Mouse (Mus musculus) right cerebral cortex, adult 18-20 months (tissue): ENCODE data around the gene Fen1.

Source experiments
- DNase-seq: peaks from one replicate; pipeline ENCODE4 v3.0.0; 2022; ENCODE audit warnings: mixed read lengths

Fen1 gene

DNA sequence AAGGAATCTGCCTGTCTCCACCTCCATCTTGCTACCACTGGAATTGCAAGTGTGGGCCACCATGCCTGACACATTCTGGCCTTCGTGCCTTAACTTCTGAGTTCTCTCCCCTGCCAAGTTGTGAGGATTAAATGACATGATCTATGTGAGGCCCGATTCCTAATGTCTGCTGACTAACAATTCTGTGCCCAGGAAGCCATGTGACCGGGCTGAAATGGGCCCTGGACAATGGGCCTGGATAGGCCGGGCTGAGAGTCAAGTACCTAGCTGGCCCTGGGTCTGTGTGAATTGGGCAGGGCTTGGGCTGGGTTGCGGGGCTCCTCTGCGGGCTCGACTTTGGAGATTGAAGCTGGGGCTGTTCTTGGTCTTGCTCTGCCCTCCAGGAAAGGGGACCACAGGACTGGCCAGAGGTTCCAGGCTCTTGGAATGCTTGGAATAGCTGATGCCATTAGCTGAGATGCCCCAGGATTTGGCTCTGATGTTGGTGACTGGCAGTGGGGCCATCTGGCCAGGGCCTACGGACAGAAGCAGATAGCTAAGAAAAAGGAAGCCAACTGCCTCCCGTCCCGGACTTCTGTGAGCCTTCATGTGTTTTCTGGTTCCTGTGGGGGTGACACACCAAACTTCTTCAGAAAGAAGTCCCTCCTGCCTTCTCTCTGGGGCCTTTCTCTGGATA, 10.0 kb upstream of the Fen1 start:
- no peak for DNase-seq

DNA sequence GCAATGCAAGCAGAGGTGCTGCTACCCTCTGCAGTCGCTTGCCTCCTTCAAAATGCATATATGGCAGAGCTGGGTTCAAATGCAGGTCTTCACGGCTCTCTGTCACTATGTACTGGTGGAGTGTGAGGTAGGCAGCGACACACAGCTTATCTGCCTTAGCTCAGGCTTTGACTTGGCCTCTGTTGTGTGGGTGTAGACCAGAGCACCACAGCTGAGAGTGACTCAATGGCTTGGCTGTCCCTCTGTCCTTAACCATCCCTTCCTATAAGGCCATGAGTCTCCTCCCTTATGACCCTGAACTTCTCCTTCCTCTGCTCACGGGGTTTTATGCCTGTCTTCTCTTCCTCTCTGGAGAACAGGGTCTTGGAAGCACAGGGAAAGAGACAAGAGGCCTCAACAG, 6.9 kb upstream of the Fen1 start:
- no peak for DNase-seq

DNA sequence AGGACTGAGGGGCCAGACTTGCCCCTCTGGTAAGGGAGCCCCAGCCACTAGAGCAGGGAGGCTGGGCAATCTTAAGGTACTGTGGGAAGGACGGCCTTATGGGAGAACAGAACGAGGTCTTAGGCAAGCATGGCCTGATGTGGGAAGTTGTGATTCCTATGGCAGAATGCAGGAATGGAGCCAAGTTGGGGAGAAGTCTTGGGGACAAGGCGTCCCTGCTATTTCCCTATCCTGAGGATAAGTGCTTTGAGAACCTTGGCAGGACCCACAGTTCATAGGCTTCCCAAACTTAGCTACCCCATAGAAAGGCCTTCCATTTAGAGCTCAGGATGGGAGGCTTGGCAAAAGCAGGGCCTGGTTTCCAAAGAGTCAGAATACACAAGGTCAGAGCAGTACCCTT, 4.9 kb upstream of the Fen1 start:
- DNase-seq = no peak

DNA sequence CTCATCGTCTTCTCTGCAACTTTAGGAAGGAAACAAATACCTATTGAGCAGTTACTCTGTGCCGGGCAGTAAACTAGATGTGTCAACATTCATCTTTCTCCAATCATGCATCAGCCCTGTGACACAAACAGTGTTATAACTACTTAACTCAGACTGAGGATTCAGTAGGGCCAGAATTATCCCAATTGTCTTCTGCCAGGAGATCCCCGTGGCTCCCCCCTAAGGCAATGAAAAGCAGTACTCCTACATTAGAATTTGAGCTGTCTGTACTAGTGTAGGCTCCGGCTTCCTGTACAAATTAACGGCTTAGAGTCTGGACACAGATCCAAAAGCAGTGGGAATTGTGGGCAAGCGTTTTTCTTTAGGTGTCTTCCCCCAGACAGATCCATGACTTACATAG, 1.1 kb upstream of the Fen1 start:
- DNase-seq = no peak

DNA sequence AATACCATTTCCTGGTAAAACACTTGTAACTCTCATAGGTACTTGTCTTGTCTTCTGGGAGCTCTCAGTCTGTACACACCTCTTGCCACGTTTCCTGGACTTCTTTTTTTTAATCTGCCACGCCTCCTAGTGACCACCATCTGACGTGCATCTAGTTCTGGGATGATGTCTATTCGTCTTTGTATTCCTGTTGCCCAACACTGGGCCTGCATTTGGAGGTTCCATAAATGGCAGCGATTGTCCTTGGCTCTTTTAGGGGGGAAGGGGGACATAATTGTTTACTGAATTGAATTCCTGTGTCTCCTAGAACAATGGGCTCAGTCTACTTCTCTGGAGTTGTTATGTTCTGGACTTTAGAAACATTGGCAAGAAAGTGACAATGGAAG, 640 bp upstream of the Fen1 start:
- DNase-seq = peak; percentile 57

DNA sequence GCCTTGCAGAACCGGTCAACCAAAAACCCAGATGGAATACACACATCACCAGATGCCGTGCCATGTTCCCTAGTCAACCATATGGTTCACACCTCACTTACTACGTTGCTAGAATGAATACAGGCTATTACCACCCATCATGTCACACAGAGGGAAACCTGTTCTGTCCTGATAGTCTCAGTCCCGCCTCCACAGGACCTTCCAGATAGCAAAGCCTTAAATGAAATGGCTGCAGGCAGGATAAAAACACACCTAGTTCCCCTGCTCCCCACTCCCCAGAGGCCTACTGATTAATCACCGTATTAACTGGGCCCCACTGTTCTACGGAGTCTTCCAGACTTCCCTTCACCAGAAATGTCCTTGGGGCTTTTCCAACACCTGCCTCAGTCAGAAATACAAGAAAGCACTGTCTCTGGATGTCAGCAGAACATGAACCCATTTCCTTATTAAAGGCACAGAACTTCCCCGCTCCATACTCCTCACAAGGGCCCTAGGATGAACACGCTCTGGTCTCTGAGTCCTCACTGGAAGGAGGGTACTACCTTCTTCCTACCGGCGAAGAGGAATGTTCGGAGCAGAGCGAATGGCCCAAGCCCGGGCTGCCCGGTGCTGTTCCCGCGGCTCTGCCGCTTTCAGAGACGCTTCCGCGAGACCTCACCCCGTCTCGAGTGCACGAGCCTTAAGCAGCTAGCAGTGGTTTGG, 672 bp downstream of the Fen1 start:
- DNase-seq = no peak

DNA sequence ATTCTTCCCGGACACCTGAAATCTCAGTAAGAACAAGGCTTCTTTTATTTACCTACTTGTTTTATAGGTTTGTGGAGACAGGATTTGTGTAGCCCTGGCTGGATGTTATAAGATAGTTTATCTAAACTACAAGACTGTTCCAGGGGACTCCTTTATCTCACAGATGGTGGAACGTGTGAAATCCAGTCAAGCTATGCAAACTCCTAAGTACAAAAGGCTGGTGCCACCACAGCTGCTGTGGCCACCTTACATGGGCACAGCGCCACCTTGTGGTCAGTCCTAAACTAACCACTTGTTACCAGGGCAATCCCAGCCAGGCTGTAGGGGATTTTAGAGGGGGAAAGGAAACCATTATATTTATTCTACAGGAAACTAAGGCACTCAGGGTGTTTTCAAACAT, 5.2 kb downstream of the Fen1 start:
- DNase-seq = peak; percentile 76

DNA sequence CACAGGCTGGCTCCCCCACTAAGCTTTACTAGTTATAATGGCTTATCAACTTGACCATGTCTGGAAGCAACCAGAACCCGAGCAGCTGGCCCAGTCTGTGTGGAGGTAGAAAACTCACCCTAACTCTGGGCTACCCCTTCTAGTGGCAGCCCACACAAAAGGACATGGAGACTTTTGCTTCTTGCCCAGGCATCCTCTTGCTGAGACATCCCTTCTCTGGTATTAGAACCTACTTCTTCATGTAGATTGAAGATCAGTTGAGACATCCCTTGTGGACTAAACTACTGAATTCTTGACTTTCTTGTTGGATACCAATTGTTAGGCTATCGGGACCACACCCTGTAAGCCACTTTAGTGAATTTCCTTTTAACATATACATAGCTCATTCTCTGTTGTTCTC, 5.7 kb downstream of the Fen1 start:
- no peak for DNase-seq

DNA sequence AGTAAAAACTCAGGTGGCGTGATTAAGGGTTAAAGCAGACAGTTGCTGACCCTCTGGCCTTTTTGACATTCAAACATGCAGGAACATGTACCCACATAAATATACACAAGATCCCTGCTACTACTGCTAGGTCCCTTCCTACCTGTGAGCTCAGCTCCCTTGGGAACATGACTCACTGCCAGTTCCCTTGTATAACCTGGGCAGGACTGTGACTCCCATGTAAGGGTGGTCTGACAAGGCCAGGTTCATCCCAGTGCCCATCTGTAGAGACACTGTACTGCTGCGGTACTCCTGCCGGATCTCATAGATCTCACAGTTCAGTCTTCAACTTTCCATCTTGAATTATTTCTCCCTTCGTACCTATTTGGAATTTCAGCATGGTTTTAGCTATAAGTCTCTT, 6.8 kb downstream of the Fen1 start:
- DNase-seq = no peak

DNA sequence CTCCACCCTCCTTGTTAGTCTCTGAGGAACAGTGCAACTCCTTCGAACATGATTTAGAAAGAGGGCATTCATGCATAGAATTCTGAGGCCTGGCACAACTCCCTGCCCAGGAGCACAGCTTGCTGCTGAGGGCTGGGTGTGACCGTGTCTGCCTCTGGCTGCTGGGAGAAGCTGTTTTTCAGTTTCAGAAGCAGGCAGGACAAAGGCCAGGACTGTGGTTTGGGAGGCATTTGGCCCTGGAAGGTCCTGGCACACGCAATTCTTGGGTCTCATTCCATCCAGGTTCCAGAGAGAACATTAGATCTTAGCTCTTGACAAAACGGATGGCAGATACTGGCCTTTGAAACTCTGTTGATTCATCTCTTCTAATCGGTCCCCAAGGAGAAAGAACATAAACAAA, 8.7 kb downstream of the Fen1 start:
- DNase-seq = no peak

DNA sequence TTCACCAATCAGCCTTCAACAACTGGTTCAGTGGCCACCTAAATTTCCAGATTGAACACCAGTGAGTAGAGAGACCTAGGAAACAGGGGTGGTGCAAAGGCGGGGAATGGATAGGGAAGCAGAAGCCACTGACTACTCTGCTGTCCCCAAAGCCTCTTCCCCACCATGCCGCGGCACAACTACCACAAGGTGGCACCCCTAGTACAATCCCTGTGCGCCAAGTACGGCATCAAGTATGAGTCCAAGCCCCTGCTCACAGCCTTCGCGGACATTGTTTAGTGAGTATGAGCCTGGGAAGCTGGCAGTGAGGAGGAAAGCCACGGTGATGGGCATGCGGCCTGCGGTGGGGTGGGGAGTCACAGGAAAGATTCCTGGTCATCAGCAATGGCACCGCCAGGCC, 9.6 kb downstream of the Fen1 start:
- DNase-seq = no peak

DNA sequence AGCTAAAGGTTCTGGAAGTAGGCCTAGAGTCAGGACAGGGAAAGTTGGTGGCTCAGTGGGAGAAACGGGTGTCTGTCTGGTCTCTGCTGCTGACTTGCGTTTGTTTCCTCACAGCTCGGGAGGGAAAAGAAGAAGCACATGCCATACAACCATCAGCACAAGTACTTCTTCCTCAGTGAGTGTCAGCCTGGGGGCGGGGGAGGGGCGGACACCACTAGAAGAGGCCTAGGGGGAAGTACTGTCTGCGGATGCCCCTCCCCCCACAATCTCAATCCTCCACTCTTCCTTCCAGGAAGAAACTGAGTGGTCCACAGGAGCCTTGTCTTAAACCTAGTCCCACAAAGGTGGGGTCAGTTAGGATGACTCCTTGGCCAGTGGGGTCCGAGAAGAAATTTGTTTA, 12.6 kb downstream of the Fen1 start:
- DNase-seq = no peak

DNA sequence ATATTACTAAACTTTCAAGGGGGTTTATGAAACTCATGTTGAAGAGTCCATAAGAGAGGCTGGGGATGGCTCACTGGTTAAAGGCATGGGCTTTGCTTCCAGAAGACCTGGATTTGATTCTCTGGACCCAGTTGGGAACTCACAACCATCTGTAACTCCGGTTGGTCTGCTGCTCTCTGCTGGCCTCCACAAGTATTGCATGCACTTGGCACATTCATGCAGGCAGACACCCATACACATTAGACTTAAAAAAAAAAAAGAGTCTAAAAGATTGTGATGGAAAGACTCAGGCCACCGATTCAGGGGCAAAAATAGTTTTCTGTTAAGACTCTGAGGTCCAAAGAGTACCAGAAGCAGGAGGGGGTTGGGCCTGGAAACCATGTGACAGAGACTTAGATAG, 13.2 kb downstream of the Fen1 start:
- peak; percentile 56 for DNase-seq

DNA sequence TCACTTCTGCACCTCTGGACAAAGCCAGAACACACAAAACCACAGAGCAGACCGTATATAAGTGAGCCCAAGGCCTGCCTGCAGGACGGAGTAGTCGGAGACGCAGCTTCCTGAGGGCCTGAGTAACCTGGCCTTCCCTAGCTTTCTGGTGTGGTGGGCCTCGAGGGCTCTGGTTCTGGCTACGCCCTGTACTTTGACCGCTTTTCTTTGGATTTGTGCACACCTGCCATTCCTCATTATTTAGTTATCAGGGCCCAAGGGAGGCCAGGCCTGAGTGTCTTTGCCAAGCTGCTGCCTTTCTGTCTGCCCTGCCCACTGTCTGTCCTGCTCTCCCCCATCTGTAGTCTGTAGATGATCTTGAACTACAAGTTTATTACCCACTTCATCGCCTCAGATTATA, 14.0 kb downstream of the Fen1 start:
- DNase-seq = no peak

DNA sequence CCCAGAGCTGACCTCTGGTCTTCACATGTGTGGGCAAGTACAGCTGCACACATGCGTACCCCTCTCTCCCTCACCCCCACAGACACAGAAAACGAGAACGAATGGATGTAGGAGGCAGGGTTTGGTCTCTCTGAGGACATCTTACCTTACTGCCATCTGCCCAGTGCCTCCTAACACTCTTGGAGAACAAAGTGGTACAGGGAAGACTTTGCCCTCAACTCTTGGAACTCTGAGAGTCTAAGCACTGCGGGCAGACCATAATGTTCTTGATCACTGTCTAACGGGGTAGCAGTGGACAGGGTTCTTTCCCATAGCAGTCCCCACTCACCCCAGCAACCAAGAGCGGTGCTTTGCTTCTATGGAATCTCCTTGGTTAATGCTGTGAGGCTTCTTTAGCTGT, 14.9 kb downstream of the Fen1 start:
- no peak for DNase-seq

DNA sequence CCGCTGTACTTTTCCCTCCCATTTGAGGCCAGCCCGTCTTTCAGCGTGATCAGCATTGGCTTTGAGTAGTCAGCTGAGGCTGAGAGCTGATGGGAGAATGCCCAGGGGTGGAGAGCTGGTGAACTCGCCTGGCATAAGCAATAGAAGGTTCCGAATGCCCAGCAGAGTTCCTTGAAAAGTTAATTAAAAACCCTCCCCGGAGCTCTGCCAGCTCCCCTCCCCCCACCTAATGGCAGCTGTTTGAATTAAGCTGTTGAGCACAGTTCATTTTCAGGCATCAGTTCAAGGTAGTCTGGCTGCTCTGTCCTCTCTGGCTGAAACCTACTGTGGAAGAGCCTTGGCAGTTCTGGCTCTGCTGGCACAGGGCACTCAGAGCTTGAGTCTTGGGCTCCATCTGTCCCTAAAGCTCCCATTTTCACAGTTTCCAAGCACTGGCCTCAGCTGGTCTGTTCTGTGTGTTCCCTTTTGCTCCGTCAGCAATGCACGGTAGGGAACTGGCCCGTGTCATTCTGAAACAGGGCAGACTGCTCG, 15.6 kb downstream of the Fen1 start:
- DNase-seq = peak; percentile 70

DNA sequence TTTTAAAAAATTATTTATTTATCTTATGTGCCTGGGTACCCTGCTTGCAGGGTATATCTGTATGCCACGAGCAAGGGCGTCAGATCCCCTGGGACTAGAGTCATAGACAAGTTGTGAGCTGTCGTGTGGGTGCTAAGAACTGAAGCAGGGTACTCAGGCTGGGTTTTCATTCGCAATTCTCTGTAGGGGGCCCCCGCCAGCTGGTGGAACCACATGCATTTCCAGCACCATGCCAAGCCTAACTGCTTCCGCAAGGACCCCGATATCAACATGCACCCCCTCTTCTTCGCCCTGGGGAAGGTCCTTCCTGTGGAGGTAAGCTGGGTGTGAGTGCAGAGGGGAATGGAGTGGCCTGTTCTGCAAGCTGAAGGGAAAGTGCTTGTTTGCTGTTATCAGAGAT, 17.4 kb downstream of the Fen1 start:
- no peak for DNase-seq

DNA sequence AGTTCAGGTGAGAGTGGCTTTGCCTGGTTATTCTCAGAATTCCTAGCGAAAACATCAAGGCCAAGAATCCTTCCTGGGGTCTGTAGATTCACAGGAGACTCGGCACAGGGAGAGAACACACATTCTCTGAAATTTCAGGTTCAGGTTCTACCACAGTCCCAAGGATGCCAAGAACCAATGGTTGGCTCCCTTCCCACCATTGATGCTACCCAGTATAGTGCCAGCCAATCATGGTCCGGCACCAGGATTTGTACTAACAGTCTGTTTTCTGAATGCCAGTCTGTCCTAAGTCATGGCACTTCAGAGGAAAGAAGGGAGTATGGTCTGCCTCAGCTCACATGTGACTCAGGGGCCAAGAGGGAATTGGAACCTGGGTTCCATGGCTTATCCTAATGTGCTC, 18.1 kb downstream of the Fen1 start:
- DNase-seq = no peak

DNA sequence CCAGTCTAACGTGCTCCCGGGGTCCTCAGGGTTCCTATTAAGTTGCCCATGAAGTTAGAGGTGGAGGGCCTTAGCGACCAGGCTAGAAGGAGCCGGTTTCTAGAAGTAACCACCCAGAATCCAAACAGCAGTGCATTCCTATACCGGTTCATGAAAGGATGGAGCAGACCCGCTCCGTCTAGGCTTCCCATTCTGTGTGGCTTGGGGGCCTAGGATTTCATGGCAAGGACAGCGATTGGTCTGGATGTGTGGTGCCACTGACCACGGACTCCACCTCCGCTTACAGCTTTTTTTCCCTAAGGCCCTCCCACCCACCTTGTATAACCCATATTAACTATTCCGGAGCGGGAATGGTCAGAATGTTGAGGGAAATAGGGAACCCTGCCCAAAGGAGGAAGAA, 19.9 kb downstream of the Fen1 start:
- DNase-seq = no peak

DNA sequence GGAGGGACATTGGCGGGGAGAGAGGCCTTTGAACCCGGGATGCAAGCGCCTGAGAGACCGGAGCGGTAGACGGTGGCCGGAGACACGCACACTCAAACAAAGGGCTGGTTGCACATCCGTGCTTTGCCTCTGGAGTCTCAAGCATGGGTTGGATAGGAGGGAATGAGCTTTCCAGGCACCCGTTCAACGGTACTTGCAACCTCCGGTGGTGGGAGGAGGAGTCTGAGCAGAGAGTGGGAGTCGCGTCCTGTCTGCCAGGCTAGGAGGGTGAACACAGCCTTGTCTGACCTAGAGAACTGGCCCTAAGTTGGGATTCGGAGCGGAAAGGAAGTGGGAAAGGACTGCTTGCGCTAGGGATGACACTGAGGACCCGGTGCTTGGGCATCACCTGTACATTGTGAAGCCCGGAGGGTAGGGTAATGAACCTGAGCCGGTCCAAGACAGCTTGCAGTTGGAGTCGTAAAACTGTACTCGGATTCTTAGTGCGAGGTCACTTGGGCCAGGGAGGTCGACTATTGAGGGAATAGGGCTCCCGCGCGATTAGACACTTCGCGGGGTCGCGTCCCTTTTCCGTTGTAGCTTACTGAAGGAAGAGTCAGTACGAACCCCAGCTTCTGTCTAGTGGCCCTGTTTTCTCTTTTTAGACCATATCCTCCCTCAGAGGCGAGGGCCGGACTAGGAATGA, 20.5 kb downstream of the Fen1 start:
- peak; percentile 90 for DNase-seq

DNA sequence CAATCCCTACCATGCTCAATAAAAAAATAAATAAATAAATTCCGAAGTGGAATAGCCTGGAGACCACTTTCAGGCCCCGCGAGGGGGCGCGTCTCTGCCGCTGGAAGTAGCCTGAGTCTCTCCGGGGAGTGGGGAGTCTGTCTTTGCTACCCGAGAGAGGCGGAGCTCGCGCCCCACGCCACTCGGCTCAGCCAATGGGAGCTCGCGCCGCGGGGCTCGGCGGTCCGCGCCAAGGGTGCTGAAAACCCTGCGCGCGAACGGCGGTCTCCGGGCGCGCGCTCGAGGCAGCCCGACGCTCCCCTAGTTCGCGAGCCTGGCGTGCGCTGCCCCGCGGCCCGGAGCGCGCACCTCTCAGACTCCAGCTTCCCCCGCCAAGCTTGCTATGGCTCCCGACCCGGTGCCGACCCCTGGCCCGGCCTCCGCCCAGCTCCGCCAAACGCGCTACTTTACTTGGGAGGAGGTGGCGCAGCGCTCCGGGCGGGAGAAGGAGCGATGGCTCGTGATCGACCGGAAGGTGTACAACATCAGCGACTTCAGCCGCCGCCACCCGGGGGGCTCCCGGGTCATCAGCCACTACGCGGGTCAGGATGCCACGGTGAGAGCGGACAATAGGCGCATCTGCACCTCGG, 21.2 kb downstream of the Fen1 start, which contains the start of gene Fads1:
Fads1 (plus strand) TSS at position 219 of the 629 bp plus-strand sequence.
- DNase-seq = peak; percentile 97

DNA sequence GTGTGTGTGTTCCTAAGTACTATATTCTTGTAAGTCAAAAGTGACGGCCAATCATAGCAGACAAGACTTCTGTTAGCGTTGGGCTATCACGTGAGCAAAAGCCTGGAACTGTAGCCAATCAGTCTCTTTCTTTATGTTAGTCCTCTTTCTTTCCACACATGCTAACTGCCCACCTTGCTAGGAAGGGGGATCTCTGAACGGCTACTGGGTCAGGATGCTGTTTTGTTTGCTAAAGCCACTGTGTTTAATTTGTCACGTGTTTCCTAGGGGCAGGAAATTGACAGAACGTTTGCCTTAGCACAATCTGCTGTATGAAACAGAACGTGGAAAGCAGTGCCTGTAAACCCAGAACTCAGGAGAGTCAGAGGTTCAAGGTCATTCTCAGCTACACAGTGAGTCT, 21.8 kb downstream of the Fen1 start:
- DNase-seq = no peak

DNA sequence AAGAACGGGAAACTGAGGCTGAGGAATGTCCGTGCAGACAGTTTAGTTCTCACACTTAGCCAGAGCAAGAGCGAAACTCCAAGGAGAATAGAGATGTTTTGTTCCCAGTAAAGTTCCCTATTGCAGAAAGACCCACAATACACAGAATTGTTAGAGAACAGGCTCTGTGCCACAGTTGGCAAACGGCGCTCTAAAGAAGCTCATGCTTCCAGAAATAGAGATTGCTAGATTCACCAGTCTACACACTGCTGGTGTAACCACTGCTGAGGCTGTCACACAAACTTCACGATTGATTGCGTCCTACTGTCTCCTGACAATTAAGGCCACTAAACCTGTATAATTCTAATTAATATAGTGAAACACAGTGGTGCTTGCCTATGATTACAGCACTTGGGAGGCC, 22.7 kb downstream of the Fen1 start:
- no peak for DNase-seq

DNA sequence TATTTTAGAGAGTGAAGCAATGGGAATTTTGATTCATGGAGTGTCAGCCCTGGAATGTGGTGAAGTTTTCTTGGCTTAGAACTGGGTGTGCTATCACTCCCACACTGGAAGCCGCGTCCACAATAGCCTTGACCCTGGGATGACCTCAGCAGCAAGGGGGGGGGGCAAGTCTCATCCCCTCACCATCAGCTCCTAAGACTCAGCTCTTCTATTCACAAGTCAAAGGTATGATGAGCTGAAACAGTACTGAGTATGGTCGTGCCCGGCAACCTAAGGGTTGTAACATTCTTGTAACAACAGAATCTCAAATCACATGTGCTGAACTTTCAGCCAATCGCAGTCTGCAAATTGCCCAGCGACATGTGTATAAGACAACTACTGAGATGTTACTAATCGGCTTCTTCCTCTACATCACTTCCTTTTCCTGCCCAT, 27.0 kb downstream of the Fen1 start:
- no peak for DNase-seq
